Mouse (Mus musculus) cerebellum, adult 9-10 months (tissue): ENCODE measurements around the gene Sfta2.
A peak's percentile ranks its signal among the peaks of the same experiment; 100 is the strongest.

Source experiments
- DNase-seq: peaks from one replicate; pipeline ENCODE4 v3.0.0; 2022

The Sfta2 gene

GRCm38 (mm10) chr17:35594456-35594855 is 6.9 kb upstream of the Sfta2 start:
- DNase-seq: no peak

DNA sequence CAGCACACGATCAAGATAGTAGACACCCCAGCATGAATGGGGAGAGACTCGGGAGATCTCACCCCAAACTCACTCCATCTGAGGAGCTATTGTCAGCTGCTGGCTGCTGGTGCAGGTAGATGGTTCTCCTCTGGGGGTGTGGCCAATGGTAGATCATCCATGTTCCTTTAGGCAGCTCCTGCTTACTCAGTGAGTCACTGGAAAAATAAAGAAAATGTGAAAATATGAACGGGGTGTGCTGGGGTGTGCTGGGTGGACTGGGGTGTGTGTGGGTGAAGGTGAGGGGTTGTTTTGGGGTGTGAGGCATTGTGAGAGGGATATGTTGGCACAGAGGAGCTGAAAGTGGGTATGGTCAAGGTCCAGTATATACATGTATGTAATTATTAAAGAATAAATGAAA is 4.0 kb upstream of the Sfta2 start:
- DNase-seq: no peak

GRCm38 (mm10) chr17:35601736-35602354 is 496 bp downstream of the Sfta2 start:
- no peak for DNase-seq

GRCm38 (mm10) chr17:35617127-35617526 is 15.8 kb downstream of the Sfta2 start:
- DNase-seq: no peak

- DNase-seq: no peak
These were observed 25.2 kb downstream of the Sfta2 start, which contains the start of gene Gm9573 for GRCm38 (mm10) chr17:35626537-35626936. Gm9573 (minus strand) TSS chr17:35626637.

GRCm38 (mm10) chr17:35633992-35634391 is 32.6 kb downstream of the Sfta2 start:
- no peak for DNase-seq

DNA sequence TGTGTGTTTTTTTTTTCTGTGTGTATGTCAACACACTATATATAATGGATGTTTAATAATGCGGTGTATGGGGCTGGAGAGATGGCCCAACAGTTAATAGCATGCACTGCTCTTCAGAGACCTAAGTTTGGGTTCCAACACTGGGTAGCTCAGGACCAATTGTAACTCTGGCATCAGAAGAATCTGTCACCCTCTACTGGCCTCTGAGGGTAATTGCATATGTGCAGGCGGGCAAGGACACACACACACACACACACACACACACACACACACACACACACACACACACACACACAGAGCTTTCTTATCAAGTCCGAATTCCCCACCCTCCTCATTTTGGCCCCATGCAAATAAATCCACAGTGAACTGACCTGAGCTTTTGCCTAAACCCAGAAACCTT is 33.9 kb downstream of the Sfta2 start:
- no peak for DNase-seq

- DNase-seq: peak; percentile 88
These were observed 34.4 kb downstream of the Sfta2 start for GRCm38 (mm10) chr17:35635699-35636111.

DNA sequence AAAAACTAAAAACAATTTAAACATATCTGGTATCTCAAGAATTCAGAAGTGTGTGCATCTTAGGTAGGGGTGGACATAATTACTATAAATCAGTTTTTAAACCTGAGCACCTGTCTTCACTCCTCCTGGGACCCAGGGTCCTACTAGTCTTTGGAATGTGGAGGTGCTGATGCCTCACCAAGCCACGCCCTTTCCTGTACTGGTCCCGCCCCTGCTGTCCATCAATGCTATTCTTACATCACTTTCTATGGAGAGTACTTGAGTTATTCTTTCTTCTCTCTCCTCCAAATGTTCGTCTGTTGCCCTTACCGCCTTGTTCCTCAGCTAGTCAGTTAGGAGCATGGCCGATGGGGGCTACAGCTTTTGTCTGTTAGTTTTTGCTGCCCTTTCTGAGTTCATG is 35.0 kb downstream of the Sfta2 start:
- peak; percentile 55 for DNase-seq

GRCm38 (mm10) chr17:35638475-35639190 is 37.3 kb downstream of the Sfta2 start:
- DNase-seq: no peak

GRCm38 (mm10) chr17:35639352-35639751 is 38.0 kb downstream of the Sfta2 start:
- no peak for DNase-seq

- DNase-seq: no peak
These were observed 42.4 kb downstream of the Sfta2 start, which contains the start of gene Mucl3 for GRCm38 (mm10) chr17:35643609-35644236. Mucl3 (minus strand) TSS chr17:35643695.

GRCm38 (mm10) chr17:35649429-35649828 is 48.1 kb downstream of the Sfta2 start:
- DNase-seq: no peak

GRCm38 (mm10) chr17:35653086-35653485 is 51.7 kb downstream of the Sfta2 start:
- no peak for DNase-seq

DNA sequence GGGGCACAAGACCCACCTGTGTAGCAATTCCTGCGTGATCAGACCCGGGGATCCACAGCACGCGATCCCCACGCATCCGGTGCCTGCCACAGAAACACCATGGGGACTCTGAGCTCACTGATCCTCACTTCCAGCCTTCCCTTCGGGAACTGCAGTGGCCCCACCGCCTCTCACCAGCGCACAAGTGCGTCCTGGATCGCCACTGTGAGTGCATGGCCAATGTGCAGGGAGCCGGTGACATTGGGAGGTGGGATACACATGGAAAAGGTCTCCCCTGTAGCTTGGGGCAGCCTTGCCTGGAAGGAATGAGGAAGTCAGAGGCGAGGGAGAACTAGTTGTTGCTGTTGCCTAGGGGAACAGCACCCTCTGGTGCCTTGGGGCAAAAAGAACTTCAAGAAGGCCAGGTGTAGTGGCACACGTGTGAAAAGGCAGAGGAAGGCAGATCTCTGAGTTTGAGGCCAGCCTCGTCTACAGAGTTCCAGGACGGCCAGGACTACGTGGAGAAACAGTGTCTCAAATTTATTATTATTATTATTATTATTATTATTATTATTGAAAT is 64.7 kb downstream of the Sfta2 start:
- DNase-seq: no peak

DNA sequence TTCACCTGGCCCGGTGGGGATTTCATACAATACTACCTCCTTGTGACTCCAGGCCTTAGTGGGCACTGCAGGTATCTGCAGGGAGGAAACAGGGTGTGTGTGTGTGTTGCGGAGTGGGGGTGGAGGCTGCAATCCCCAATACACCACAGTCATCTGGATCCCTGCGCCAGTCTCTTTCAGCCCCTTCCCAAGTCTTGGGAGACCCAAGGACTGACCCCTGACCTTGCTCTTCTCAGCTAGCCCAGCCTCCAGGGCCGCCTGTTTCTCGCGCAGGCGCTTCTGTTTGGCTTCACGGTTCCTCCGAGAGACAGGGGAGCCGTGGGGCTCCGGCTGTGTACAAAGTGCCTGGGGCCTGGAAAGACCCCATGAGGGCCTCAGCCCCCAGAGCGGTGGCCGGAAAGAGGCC is 65.5 kb downstream of the Sfta2 start:
- DNase-seq: no peak

DNA sequence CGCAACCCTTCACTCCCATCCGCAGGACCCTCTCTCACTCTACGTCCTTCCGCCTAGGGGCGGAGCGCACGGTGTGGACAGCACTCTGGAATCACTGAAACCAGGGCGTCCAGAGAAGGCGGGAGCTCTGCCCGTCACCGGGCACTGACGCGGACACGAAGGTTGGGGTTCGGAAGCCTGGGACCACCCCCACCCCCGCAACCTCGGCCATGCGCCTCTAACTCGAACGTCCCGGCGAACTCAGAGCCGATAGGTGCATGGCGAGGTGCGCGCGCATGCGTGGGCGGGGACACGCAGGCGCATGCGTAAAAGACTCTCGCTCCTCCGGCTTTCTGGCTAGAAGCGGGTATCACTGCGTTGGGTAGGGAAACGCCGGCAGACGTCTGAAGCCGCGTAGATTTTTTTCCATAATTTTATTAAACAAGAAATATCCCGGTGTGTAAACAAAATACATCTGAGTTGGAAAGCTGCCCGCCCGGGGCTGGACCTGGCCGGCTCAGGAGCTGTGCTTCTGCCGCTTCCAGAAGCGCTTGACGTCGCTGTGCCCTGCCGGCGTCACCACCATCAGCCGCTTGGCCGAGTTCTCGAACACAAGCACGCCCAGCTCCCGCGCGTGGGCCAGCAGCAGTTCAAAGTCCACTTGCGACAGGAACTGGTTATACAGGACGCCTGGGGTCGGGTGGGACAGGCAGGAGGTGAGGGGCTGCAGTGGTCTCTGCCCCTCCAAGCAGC is 66.2 kb downstream of the Sfta2 start, which contains the start of gene Vars2:
Vars2 (minus strand) TSS at position 259 of the 732 bp plus-strand sequence.
- peak; percentile 98 for DNase-seq

GRCm38 (mm10) chr17:35669731-35670130 is 68.4 kb downstream of the Sfta2 start:
- no peak for DNase-seq

GRCm38 (mm10) chr17:35671846-35672245 is 70.5 kb downstream of the Sfta2 start:
- DNase-seq: no peak

DNA sequence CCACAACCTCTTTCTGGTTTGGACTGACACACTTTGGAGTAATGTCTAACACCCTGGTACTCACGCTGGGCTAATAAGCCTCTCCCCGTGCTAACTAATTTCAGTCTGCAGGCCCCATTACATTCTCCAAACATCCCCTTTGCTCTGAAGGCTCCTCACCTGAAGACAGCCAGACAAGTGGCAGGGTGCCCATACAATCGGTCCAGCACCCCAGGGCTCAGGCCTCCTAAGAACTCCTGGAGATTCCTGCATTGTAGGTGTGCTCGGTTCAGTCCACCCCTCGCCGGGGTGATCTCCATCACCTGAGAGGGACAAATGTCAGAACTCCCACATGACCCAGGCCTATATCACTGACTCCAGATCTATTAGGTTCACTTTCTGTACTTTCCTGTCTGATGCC is 71.2 kb downstream of the Sfta2 start:
- DNase-seq: no peak

DNA sequence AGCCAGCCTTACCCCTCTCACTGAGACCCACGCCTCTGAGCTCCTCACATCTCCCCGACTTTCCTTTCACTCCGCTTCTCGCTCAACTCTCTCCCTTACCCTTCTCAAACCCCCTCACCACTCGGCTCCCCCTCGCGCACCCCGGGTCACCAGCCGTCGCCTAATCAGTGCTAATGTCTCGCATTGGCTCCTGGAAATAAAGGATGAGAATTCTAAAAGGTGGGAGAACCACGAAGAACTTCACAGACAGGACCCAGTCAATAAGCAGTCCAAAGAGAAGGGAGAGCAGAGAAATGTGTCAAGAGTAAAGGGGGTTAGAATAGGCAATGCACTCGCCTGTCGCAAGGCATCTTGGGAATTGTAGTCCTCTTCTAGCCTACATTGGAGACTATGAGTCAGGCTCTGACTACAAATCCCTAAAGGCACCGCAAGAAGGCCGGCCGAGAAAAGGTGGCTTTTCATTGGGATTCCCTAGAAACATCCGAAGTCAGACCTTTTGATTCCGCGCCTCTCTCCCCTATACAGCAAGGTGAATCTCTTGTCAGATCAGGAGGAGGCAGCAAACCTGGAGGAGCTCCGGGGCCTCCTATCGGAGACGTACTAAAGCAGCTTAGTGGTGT is 72.2 kb downstream of the Sfta2 start, which contains the start of gene Gtf2h4:
Gtf2h4 (minus strand) TSS at position 324 of the 620 bp plus-strand sequence.
- DNase-seq: peak; percentile 98

GRCm38 (mm10) chr17:35680591-35680990 is 79.2 kb downstream of the Sfta2 start:
- DNase-seq: no peak
